Mouse (Mus musculus) bone marrow, adult 2 months (tissue): ENCODE measurements around the gene Ppfia1.

ENCODE experiments used
- CTCF ChIP-seq: fragments of 200-500 bp; IDR thresholded peaks from 2 replicates; pipeline ENCODE4 v1.5.1; 2011; ENCODE audit warnings: low read length, control low read depth; ENCODE audit not compliant: control insufficient read depth, insufficient read depth
- POLR2A ChIP-seq: fragments of 200-500 bp; IDR thresholded peaks from 2 replicates; pipeline ENCODE4 v1.6.1; 2011; ENCODE audit warnings: low read depth, mild to moderate bottlenecking, control low read depth, low read length, borderline replicate concordance; ENCODE audit not compliant: control insufficient read depth

DNA sequence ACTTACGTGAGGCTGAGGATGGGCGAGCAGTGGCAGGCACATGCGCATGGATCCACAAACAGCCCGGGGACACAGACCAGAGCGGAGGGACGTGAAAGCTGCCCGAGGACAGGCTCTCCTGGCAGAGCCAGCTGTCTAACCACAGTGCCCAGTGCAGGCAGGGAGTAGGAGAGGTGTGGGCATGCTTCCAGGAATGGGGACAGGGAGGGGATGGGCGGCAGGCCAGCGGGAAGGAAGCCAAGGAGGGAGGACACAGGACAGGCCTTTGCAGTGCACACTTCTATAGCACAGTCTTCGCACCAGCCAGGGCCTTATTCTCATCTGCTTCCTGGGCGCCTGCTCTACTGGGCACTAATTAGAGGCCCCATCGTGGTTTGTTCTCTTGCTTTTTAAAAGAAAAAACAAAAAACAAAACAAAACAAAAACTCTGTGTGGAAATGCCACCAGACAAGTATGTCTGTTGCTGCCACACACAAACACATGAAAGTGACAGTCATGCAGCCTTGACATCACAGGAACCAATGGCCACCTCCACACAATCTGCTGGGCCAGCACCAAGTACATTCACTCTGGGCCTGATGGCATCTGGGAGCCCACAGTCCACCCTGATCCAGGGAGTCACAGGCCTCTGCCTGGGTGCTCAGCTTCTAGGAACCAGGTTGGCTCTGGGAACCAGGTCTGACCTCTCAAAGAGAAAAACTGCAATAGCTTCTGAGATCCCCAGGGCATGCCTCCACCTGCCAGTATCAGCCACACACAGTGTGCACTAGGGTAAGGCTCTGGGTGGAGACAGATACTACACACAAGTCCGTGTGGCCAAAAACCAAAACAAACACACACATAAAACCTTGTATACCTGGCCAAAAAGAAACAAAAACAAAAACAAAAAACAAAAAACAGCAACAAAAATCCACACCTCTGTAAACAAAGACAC lies 103.6 kb downstream of the Ppfia1 start:
- TF ChIP-seq POLR2A (no peak), CTCF (no peak)
